Mouse (Mus musculus) gastrocnemius, postnatal 10 days (tissue): ENCODE measurements around the gene Nbeal1. TPM values are rescaled to one million over a fixed set of nuclear protein-coding genes. Genes with fewer than 3 reads are reported as not detected.
"Not testable (repeated sequence)": the region's sequence is repeated elsewhere in the genome, so short reads cannot be mapped to it uniquely, and the experiment has no call there.

ENCODE experiments used
- DNase-seq: peaks from one replicate; pipeline ENCODE4 v3.0.0; 2021; ENCODE audit warnings: mixed read lengths
- long read RNA-seq, 2 experiments: library from polyadenylated mRNA; stranded (forward); transcript quantifications; one replicate each; pipeline ENCODE4 v2.0.0; 2021
- total RNA-seq, 2 experiments: library from RNA; stranded (reverse); gene quantifications; 2 replicates each; pipeline ENCODE4 v1.2.3; 2021

Nbeal1 gene
- total RNA-seq, result 10 to 100 TPM; 22.4 to 32.3 TPM
- long read RNA-seq, experiment 1, partial matches to known transcripts, result 1 of 2 reads
- long read RNA-seq, experiment 1, other reads (novel, unspliced or antisense), result 1 of 2 reads
- long read RNA-seq, experiment 2, full-length matches to known transcripts, result 2 of 4 reads
- long read RNA-seq, experiment 2, partial matches to known transcripts, result 2 of 4 reads
- long read RNA-seq, experiment 2, other reads (novel, unspliced or antisense), result 0 of 4 reads

DNA sequence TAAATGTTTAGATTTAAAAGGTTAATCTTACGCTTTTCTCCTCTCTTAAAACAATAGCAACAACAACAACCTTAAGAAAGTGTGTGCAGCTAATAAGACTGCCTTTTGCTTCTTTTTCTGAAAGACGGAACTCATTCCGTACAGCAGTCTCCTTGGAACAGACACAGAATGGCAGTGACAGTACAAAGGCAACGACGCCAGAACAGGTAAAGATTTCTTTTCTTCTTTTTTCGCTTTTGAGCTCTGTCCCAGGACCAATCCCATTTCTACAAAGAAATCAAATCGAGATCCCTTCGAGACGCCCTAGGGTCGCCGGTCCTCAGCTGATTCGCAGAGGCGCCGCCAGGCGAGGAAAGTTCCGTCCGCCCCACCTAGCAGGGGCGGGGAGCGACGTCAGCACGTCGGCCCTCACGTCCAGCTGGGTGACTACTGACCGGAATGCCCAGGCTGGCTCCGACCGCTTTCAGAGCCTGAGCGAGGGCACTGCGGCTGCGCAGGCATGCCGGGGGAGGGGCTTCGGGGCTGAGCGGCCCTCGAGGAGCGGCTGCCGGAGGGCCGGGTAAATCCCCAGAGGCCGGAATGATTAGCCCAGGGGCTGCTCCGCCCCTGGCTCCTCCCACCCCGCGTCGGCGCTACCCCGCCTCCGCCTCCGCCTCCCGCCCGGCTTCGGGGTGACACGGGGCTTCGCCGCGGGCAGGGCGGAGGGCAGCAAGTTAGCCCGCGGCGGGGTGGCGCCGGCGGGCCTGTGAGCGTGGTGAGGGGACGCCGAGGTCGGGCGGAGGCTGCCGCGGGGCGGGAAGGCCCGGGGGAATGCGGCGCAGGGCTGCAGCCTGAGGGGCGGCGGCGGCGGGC, at the start of gene Nbeal1:
TSS of gene Nbeal1 (plus strand) at position 668 of the 852 bp plus-strand sequence.
- DNase-seq, result peak; percentile 99

GRCm38 (mm10) chr1:60137346-60137745, 43.1 kb upstream of the Nbeal1 start:
- no peak for DNase-seq

DNA sequence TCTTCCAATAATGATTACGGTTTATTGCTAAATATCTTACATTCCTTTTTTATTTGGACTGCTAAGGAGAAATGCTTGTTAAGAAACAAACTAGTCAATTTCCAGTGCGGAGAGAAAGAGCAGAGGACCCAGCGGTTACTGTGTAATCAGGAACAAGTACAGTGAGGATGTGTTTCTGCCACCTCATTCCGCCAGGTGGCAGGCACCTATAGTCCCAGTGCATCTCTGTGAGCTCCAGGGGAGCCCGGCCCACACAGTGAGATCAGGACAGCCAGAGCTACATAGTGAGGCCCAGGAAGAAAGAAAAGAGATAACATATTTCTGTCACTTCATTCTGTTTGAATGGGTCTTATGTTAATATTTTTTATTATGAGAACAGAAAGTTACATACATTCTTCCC, 27.7 kb upstream of the Nbeal1 start:
- DNase-seq, result no peak

DNA sequence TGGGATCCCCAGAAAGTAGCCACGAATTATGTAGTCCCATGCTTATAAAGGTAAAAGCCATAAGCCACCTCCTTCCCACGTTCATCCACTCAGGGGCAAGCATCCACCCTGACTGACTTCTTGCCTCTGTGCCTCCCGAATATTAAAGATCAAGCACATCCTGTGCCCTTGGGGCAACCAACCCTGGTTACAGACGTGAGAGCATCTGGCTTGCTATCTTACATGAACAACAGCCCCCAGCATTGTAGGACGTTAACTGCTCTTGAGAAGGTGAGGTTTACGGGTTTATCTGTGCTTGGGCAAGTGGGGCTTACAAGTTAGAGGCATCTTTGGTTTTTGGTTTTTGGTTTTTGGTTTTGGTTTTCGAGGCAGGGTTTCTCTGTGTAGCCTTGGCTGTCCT, 23.7 kb upstream of the Nbeal1 start:
- DNase-seq, result no peak

- peak; percentile 52 for DNase-seq
Measured at GRCm38 (mm10) chr1:60158411-60158810, 22.0 kb upstream of the Nbeal1 start.

- no peak for DNase-seq
Measured at GRCm38 (mm10) chr1:60163676-60164075, 16.7 kb upstream of the Nbeal1 start.

GRCm38 (mm10) chr1:60169626-60170025, 10.8 kb upstream of the Nbeal1 start:
- DNase-seq, result no peak

DNA sequence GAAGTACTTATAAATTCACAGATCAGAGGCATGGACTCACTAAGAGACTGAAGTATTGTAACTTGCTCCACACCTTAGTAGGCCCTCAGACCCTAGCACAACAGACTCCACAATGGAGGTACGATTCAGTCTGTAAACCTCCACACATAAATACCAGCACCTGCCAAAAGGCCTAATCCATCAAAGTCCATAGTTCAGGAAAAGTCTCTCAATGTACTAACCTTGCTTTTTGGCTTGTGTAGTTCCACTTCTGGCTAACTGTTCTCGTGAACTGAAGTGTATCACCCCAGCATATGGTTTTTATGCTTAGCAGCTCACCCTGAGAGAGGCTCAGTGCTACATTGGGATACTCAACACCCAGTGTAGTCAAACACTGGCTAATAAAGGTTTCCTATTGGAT, 10.1 kb upstream of the Nbeal1 start:
- DNase-seq, result no peak

DNA sequence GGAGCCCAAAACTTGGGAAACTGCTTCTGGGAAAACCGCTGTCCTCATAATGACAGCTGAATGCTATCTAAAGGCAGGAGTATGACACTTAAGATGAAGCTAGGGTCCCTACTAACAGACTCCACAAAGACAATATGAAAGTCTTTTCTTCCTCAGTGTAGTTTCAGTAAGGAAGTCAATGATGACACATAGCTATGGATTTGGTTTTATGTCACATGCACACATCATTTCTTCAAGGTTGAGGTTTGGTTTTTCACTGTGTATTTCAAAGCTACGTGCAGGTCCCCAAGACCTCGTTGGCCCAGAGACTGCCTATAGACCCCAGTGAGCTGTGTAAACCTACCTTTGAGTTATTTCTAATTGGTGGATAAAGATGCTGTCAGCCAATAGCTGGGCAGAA, 7.3 kb upstream of the Nbeal1 start:
- DNase-seq, result no peak

DNA sequence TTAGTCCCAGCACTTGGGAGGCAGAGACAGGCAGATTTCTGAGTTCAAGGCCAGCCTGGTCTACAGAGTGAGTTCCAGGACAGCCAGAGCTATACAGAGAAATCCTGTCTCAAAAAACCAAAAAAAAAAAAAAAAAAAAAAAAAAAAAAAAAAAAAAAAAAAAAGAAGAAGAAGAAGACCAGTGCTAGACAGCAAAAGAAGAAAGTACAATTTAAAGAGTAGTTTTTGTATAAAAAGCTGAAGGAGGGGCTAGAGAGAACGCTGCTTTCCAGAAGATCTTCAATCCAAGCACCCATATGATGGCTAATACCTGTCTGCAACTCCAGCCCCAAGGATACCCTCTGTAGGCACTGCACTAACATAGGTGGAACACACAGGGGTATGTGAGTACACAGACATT, 2.6 kb upstream of the Nbeal1 start:
- not testable (repeated sequence) for DNase-seq

GRCm38 (mm10) chr1:60179376-60179775, 1.0 kb upstream of the Nbeal1 start:
- no peak for DNase-seq

GRCm38 (mm10) chr1:60180784-60181221, 404 bp downstream of the Nbeal1 start:
- DNase-seq, result peak; percentile 83

GRCm38 (mm10) chr1:60188454-60188853, 8.1 kb downstream of the Nbeal1 start:
- DNase-seq, result no peak

DNA sequence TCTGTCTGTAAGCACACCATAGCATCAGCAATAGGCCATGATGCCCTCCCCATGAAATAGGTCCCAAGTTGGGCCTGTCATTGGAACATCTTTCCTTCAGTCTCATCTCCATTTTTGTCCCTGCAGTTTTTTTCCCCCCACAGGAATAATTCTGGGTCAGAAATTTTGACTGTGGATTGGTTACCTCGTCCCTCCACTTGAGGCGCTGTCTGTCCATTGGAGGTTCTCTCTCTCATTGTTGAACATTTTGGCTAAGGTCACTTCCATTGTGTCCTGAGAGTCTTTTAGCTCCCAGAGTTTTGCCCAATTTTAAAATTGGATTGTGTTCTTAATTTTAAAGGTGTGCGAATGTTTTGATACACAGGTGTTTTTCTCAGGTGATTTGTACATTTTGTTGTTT, 16.4 kb downstream of the Nbeal1 start:
- no peak for DNase-seq

- DNase-seq, result no peak
Measured at GRCm38 (mm10) chr1:60199006-60199405, 18.6 kb downstream of the Nbeal1 start.

DNA sequence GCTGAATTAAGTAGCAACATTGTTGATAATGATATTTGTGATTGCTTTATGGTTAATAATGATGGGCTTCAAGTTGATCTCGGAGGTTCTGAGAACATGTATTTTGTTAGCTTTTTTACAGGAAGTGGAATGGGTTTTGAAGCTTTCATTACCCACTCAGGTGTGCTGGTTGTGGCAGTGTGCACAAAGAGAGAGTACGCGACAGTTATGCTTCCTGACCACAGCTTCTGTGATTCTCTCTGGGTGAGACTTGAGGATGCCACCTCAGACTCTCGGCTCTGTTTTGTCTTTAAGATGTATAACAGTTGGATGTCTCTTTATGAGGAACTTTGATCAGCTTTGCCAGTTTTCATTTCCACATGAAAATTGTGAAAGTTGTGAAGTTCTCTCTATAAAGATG, 55.9 kb downstream of the Nbeal1 start:
- DNase-seq, result no peak

DNA sequence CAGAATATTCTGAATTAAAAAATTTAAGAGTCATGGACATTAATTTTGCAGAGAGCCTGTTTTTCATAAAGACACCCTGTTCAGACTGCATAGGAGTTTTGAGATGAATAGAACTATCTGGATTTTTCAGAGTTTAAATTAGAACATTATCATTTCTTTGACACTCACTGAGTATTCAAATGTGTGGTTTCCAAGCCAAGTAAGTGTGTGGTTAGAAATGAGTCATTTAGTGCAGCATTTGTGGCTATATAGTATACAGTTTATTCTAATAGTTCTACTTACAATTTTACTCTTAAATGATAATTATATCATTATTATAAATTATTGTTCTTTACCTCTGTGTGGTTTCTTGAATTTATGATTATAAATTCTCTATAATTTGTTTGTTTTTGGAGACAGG, 60.0 kb downstream of the Nbeal1 start:
- no peak for DNase-seq

GRCm38 (mm10) chr1:60268113-60268512, 87.7 kb downstream of the Nbeal1 start:
- no peak for DNase-seq

DNA sequence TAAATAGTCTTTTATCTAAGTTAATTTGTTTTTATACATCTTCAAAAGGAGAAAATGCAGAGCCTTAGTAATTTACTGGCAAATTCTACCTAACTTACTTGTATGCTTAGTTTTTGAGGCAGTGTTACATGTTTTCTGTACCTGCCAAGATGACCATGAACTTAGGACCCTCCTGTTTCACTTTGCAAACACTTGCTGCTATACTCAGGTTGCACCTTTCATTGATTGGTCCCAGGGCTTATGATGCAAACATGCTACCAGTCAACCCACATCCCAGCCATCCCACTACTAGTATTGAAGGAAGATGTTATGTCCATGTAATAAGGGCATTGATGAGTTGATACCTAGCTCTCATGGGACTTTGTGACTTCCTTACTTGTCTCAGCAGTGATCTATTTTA, 88.9 kb downstream of the Nbeal1 start:
- no peak for DNase-seq

DNA sequence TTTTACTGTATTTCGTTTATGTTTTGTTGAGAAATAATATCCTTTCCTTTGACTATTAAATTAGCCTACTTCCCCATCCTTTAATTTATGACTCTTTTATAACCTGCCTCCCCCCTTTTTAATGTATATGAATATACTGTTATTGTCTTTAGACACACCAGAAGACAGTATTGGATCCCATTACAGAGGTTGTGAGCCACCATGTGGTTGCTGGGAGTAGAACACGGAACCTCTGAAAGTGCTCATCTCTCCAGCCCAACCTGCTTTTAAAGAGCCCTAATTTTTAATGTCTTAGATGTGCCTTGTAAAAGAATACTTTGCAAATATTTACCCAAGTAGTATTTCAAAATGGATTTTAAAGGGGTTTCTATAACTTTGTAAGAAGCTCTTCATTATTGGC, 92.1 kb downstream of the Nbeal1 start:
- no peak for DNase-seq

DNA sequence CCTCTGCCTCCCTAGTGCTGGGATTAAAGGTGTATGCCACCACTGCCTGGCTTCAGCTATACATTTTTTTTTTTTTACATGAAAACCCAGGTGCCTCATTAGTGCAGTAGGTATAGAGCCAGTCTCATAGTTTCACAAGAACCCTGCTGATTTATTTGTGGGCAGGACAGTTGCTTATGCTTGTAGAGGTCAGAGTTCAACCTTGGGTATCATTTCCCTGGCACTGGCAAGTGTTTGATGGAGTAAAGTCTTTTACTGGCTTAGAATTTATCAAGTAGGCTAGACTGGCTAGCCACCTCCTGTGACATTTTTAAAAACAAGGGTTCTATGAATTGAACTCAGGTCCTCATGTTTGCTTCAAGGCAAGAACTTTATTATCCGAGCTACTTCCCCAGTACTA, 113.5 kb downstream of the Nbeal1 start:
- no peak for DNase-seq

- DNase-seq, result peak; percentile 87
Measured at GRCm38 (mm10) chr1:60342808-60343629, 162.6 kb downstream of the Nbeal1 start, which contains the start of gene Cyp20a1. Cyp20a1 (plus strand) TSS chr1:60343323.
